Mouse (Mus musculus) embryonic fibroblast, embryonic 13.5 days (primary cell): ENCODE measurements around the gene Cyp17a1. TPM values are rescaled to one million over a fixed set of nuclear protein-coding genes. Genes with fewer than 3 reads are reported as not detected.

ENCODE experiments used
- H3K27ac ChIP-seq: 2 replicates; pipeline ENCODE4 v1.5.1; 2012; ENCODE audit warnings: low read length, control low read depth, inconsistent platforms; ENCODE audit not compliant: insufficient read depth
- H3K4me1 ChIP-seq: 2 replicates; pipeline ENCODE4 v1.6.1; 2011; ENCODE audit warnings: low read length; ENCODE audit not compliant: control insufficient read depth, insufficient read depth
- H3K4me3 ChIP-seq: 2 replicates; pipeline ENCODE4 v1.5.1; 2011; ENCODE audit warnings: mild to moderate bottlenecking, control low read depth, low read length; ENCODE audit not compliant: insufficient read depth
- CTCF ChIP-seq: IDR thresholded peaks from 2 replicates; pipeline ENCODE4 v1.5.1; 2011; ENCODE audit warnings: mild to moderate bottlenecking, control low read depth, low read length, moderate library complexity, borderline replicate concordance; ENCODE audit not compliant: insufficient read depth
- POLR2A ChIP-seq: IDR thresholded peaks from 2 replicates; pipeline ENCODE4 v1.6.1; 2011; ENCODE audit warnings: low read depth, mild to moderate bottlenecking, control low read depth, low read length, moderate library complexity
- polyA plus RNA-seq: library from polyadenylated mRNA; stranded (reverse); fragments of >200 nt; gene quantifications from 2 replicates; pipeline ENCODE4 v1.2.4, GENCODE M21; 2011; ENCODE audit warnings: low read depth; ENCODE audit not compliant: missing spikeins, insufficient read length

Cyp17a1 gene
- polyA plus RNA-seq, 1 experiment = not detected

DNA sequence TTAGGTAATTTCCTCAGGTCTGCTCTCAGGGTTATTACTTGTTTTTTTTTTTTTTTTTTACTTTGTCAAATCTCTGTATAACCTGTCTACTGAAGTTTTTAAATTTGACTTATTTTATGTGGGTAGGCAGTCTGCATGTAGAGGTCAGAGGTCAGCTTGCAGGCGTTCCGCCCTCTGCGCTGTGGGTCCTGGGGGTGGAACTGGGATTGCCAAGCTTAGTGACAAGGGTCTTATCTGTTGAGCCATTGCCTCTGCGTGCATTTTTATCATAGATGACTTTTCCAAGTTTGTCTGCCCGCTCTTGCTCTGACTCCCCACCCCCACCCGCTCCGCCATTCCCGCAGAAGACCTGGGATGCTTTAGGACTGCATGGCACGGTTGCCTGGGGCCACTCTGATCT is 37.2 kb downstream of the Cyp17a1 start:
- no peak overlapping the region for H3K27ac ChIP-seq
- peaks cover 3% of the 10 kb centered on the region; the same call in 1 of the 2 replicates for H3K4me1 ChIP-seq
- no peak for TF ChIP-seq POLR2A
- TF ChIP-seq CTCF = no peak

DNA sequence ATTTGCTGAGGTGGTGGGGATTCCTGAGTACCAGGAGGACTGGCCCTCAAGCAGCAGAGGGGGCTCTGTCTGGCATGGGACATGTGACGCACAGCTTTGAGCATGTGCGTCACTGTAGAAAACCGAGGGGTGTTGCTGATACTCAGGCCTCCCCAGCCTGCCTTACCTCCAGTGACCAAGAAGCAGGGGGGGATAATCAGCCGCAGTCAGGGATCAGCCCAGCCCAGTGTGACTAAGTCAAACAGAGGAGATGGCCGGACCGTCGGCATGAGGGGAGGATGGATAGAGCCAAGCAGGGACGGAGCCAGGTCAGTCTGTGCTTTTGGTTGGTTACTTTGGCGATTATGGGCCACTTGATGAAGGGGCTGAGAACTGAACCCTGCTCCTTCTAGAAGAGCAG is 41.3 kb downstream of the Cyp17a1 start:
- H3K4me3 ChIP-seq = no peak overlapping the region
- no peaks in the 10 kb centered on the region; the same call in 1 of the 2 replicates for H3K4me1 ChIP-seq
- no peak overlapping the region for H3K27ac ChIP-seq
- TF ChIP-seq CTCF (no peak), POLR2A (no peak)

More for the DNA sequence above, 37.2 kb downstream of the Cyp17a1 start:
- H3K4me3 ChIP-seq = no peak overlapping the region

GRCm38 (mm10) chr19:46629807-46630206 is 43.2 kb downstream of the Cyp17a1 start:
- no peak overlapping the region for H3K4me3 ChIP-seq

GRCm38 (mm10) chr19:46628403-46628802 is 44.6 kb downstream of the Cyp17a1 start:
- TF ChIP-seq CTCF = no peak
- no peak for TF ChIP-seq POLR2A
- Histone ChIP-seq H3K4me3 (no peak overlapping the region), H3K27ac (no peak overlapping the region), H3K4me1 (no peaks in the 10 kb centered on the region; the same call in 1 of the 2 replicates)

More at GRCm38 (mm10) chr19:46629807-46630206, 43.2 kb downstream of the Cyp17a1 start:
- TF ChIP-seq CTCF = no peak
- TF ChIP-seq POLR2A = no peak
- no peaks in the 10 kb centered on the region; the same call in 1 of the 2 replicates for H3K4me1 ChIP-seq
- no peak overlapping the region for H3K27ac ChIP-seq

- TF ChIP-seq POLR2A = no peak
- no peak for TF ChIP-seq CTCF
- no peak overlapping the region for H3K27ac ChIP-seq
- H3K4me3 ChIP-seq = no peak overlapping the region
- H3K4me1 ChIP-seq = peaks cover 4% of the 10 kb centered on the region; the same call in 1 of the 2 replicates
Observed at GRCm38 (mm10) chr19:46625519-46625918, 47.5 kb downstream of the Cyp17a1 start.

- peaks cover 7% of the 10 kb centered on the region; the same call in 1 of the 2 replicates for H3K4me1 ChIP-seq
- TF ChIP-seq POLR2A (no peak), CTCF (no peak)
- H3K4me3 ChIP-seq = no peak overlapping the region
- no peak overlapping the region for H3K27ac ChIP-seq
Observed at GRCm38 (mm10) chr19:46625015-46625414, 48.0 kb downstream of the Cyp17a1 start.

- peak overlapping the region; percentile 71 for H3K27ac ChIP-seq
- no peak for TF ChIP-seq POLR2A
- no peak for TF ChIP-seq CTCF
- peak overlapping the region; percentile 53 for H3K4me3 ChIP-seq
- H3K4me1 ChIP-seq = peaks cover 10% of the 10 kb centered on the region; the same call in 1 of the 2 replicates
Observed at GRCm38 (mm10) chr19:46623790-46624772, 48.9 kb downstream of the Cyp17a1 start.

GRCm38 (mm10) chr19:46623194-46623667 is 49.7 kb downstream of the Cyp17a1 start:
- Histone ChIP-seq H3K27ac (peak overlapping the region; percentile 81), H3K4me3 (peak overlapping the region; percentile 53), H3K4me1 (peaks cover 13% of the 10 kb centered on the region; the same call in 1 of the 2 replicates)
- no peak for TF ChIP-seq CTCF
- peak; percentile 59 for TF ChIP-seq POLR2A

DNA sequence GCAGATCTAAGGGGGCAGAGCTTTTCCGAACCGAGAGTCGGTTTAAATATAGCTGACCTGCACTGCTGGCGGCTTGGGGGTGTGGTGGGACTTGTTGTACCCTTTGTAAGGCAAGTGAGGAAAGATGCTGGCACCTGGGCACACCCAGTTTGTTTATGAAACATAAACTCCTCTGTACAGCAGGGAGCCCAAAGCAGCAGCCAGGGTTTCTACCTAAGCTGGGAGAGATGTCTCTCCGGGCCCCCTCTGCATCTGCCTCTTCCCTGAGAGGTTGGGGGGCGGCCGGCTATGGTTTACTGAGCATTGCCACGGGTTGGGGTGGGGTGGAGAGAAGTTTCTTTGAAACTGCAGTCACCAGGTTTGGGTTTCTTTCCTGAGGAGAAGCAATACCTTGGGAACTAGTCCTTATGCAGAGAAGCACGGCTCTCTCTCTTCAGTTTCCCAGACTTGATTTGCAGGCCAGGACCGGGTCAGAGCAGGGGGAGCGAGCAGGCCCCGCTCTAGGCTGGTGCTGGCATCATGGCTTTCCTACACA is 50.2 kb downstream of the Cyp17a1 start:
- TF ChIP-seq POLR2A (no peak), CTCF (no peak)
- Histone ChIP-seq H3K4me3 (peak overlapping the region; percentile 17; the same call in 1 of the 2 replicates), H3K27ac (peak overlapping the region; percentile 81), H3K4me1 (peaks cover 13% of the 10 kb centered on the region; the same call in 1 of the 2 replicates)
